Mouse (Mus musculus) gastrocnemius, adult 2 months (tissue): Measurements from ENCODE around the gene Sorcs3. TPM values are rescaled to one million over a fixed set of nuclear protein-coding genes. Genes with fewer than 3 reads are reported as not detected.

ENCODE experiments used
- DNase-seq: peaks from one replicate; pipeline ENCODE4 v3.0.0; 2022
- H3K27ac ChIP-seq: fragments of 200-600 bp; 2 replicates; pipeline ENCODE4 v1.8.1; 2022; ENCODE audit warnings: mild to moderate bottlenecking
- H3K4me3 ChIP-seq: fragments of 200-600 bp; 2 replicates; pipeline ENCODE4 v1.8.1; 2022; ENCODE audit warnings: mild to moderate bottlenecking, moderate library complexity
- CTCF ChIP-seq: fragments of 200-600 bp; IDR thresholded peaks from 2 replicates; pipeline ENCODE4 v1.8.1; 2022; ENCODE audit warnings: antibody characterized with exemption, mild to moderate bottlenecking, moderate library complexity
- intact Hi-C: fragments of 180-260 bp; cut with DNase I; formaldehyde crosslinking; loops from one replicate; pipeline ENCODE4 v1.15.1; 2025
- total RNA-seq, 2 experiments: library from RNA; stranded (reverse); gene quantifications; 2 replicates each; pipeline ENCODE4 v1.2.3; 2021

Sorcs3 gene
- total RNA-seq, 2 experiments from 2014 or later, result not detected

DNA sequence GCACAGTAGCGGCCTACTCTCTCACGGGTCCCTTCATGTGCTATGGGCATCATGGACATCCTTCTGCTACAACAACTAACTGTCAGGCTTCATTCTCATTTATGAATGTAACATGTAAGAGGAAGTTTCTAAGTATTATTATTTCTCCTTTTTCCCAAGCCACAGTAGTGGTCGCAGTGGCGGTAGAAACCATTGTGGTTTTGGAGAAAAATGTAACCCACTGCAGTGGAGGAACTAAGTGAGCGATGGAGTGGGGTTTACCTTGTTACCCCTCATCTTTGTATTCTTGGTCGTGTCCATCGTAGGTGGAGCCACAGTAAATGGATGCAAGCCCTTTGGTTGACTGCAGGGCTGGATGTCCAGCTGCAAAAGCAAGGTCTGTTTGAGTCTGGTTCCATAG is 318.0 kb downstream of the Sorcs3 start:
- DNase-seq, result no peak
- intact Hi-C loops, result no loop called here
- H3K27ac ChIP-seq, result no peak overlapping the region
- TF ChIP-seq CTCF, result no peak
- H3K4me3 ChIP-seq, result no peak overlapping the region

DNA sequence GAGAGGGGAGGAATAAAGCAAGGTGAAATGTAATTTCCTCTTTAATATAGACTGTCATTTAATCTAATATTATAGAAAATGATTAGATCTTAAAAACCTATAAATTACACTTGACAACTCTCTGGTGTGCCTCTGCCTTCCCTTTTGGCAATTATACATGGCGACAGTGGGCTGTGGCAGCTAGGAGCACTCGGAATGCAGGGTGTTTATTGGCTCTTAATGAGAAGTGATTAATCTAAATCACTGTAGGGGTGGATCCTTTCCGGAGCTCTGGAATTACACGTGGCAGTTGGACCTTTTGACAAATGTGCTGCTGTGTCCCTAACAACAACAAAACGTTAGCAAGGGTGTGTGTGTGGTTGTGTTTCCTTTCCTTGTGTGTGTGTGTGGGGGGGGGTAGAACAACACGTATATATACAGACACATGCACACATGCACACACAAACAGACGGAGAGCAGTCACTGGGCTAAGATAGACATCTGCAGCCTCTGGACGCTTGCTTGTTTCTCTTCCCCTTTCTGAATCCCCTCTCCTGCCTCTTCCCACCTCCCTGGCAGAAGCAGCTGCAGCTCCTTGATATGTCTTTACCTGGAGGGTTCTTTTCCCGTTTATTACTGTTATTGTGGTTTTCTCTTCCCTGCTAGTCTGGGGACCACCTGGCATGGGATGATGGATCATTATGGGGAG is 318.8 kb downstream of the Sorcs3 start:
- DNase-seq, result no peak
- no peak for TF ChIP-seq CTCF
- Histone ChIP-seq H3K27ac (no peak overlapping the region), H3K4me3 (no peak overlapping the region)
- intact Hi-C loops, result no loop called here

- intact Hi-C loops, result no loop called here
- H3K27ac ChIP-seq, result no peak overlapping the region
- TF ChIP-seq CTCF, result no peak
- no peak for DNase-seq
- H3K4me3 ChIP-seq, result no peak overlapping the region
These were observed 327.8 kb downstream of the Sorcs3 start for GRCm38 (mm10) chr19:48533582-48533981.

- H3K27ac ChIP-seq, result no peak overlapping the region
- intact Hi-C loops, result no loop called here
- no peak for DNase-seq
- no peak for TF ChIP-seq CTCF
- no peak overlapping the region for H3K4me3 ChIP-seq
These were observed 338.5 kb downstream of the Sorcs3 start for GRCm38 (mm10) chr19:48544294-48544693.

DNA sequence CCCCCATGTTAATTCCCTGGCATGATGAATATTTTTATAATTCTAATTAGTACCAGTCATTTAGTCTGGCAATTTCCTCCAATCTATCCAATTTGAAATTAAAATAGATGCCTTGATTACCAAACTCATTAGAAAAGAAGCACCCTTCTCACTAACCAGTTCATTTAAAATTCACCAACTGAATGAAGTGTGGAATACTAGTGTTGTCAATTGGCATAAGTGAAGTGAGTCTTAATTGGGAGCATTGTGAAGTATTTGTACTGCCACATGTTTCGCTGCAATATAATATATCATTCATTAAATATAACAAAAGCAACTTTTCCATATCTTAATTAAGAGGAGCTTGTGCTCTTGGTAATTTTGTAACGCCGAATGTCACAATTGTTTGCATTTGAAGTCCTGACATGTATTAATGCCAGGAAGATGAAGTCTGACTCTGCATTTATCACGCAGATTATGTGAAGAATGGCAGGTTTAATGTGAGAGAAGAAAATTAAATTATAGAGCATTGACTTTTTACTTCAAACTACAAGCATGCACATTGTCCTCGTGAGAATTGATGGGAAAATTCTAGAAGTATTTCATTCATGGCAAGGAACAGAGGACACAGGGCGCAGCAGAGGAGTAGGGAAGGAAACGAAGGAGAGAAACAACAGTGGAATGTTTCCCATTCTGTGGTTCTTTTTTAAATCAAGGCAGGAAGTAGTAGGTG is 339.8 kb downstream of the Sorcs3 start:
- TF ChIP-seq CTCF, result no peak
- intact Hi-C loops, result no loop called here
- no peak for DNase-seq
- H3K27ac ChIP-seq, result no peak overlapping the region
- no peak overlapping the region for H3K4me3 ChIP-seq

DNA sequence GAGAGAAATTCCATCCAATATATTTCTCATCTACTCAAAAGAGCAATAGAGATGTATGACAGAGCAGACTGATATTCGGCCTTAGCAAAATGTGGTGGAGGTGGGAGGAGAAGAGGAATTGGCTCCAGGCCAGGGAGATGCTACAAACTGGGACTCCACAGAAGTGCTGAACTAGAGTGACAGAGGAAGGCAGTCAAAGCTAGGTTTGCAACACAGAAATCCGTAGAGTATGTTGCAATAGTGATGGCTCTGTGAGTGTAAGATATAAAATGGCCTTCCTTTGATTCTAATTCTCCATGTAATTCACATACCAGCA is 340.3 kb downstream of the Sorcs3 start:
- intact Hi-C loops, result no loop called here
- DNase-seq, result no peak
- Histone ChIP-seq H3K27ac (no peak overlapping the region), H3K4me3 (no peak overlapping the region)
- TF ChIP-seq CTCF, result no peak

DNA sequence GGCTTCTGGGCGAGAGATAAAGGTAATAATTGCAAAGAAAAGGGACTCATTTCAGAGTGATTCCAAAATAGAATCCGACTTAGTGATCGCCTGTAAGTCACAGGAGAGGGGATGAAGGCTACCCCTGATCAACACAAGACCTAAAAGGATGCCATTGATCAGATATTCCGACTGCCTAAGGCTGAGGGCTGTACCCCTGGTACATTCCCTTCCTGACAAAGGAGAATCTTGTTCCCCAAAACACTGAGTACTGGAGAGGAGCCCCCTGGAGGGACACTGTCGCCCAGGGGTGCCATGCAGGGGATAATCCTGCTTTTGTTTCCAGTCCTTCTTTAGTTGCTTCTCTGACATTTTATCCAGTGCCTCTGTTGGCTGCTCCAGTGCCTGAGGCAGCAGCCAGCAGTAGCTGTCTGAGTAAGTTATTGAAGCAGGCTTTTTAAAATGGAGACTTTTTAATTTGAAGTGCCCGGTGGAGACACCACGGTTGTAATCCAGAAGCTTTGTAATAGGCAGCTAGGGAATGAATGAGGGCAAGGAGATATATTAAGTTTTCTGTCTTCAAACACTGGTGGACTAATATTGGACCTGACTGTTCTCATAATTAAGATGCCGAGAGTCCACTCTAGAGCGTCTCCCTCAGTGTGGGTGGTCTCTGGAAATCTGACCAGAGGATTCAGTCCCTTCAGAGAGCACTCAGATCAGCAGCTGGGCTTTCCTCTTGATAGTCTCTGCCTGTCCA is 342.5 kb downstream of the Sorcs3 start:
- Histone ChIP-seq H3K27ac (no peak overlapping the region), H3K4me3 (no peak overlapping the region)
- no peak for DNase-seq
- intact Hi-C loops, result no loop called here
- no peak for TF ChIP-seq CTCF

DNA sequence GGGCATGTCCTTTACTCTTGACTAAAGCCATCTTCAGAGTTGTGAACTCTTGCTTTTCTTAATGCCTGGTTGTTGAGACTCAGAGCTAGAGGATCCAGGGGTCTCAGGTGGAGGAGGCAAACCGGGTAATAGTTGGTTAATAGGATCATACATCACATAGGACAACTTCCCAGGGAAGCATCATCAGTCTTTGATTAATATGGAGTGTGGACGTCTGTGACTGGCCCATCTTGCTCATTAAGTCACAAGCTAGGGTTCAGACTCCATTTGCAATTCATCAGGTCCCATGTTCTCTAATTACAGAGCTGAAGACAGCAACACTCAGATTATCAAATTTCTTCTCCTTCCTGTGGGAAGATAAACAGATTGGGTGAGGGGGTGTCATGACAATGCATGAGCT is 353.6 kb downstream of the Sorcs3 start:
- TF ChIP-seq CTCF, result no peak
- Histone ChIP-seq H3K4me3 (no peak overlapping the region), H3K27ac (no peak overlapping the region)
- no peak for DNase-seq
- intact Hi-C loops, result no loop called here

DNA sequence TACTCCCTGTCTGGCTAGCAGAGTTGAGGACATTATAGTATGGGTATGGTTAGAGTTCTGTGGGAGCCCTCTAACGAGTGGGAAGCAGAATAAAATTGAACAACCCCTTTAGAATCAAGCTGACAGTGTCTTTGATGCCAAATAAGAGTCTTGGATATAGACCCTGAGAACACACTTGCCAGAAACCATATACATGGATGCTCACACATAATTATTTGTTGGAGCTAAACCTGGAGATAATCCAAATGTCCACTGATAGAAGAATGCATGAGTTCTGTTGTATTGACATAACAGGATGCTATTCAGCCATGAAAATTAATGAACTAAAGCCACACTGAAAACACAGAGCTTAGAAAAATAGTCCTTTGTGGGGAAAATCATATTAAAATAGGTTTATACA is 369.9 kb downstream of the Sorcs3 start:
- Histone ChIP-seq H3K27ac (no peak overlapping the region), H3K4me3 (no peak overlapping the region)
- no peak for TF ChIP-seq CTCF
- no peak for DNase-seq
- intact Hi-C loops, result no loop called here

DNA sequence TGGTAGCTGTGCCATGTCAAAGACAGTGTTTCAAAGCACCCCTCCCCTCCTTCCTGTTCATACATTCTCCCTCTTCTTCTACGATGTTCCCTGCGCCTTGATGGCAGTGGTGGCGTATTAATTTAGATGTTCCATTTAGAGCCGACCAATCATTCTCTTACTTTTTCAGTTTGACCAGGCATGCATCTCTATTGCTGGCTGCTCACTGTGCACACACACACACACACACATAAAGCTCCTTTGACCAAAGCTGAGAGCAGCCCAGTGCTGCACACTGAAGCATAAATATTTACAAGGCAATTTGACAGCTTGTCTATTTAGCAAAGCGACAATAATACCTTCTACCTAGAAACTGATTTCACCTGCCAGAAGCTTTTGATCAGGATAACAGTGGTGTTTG is 371.3 kb downstream of the Sorcs3 start:
- no peak overlapping the region for H3K4me3 ChIP-seq
- H3K27ac ChIP-seq, result no peak overlapping the region
- DNase-seq, result no peak
- intact Hi-C loops, result no loop called here
- no peak for TF ChIP-seq CTCF

- intact Hi-C loops, result no loop called here
- DNase-seq, result no peak
- Histone ChIP-seq H3K4me3 (no peak overlapping the region), H3K27ac (no peak overlapping the region)
- TF ChIP-seq CTCF, result no peak
These were observed 379.2 kb downstream of the Sorcs3 start for GRCm38 (mm10) chr19:48584938-48585560.

DNA sequence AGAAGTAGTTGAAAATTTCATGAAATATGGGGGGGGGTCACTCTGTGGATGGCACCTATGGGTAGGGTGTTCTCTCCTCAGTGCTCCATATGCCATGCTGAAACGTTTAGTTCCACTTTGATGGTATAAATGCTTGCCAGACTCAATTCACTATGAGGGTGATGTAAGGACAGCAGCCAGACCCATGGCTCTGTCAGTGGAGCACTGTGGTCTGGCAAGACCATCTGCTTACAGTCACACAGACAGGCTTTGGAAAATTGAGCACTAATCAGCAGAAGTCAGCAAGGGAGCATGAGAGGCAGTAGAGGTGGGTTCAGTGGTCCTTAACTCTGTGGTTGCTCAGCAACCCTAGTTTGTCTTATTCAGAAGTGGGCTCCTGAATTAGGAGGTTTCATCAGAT is 411.1 kb downstream of the Sorcs3 start:
- intact Hi-C loops, result no loop called here
- no peak overlapping the region for H3K27ac ChIP-seq
- H3K4me3 ChIP-seq, result no peak overlapping the region
- TF ChIP-seq CTCF, result no peak
- DNase-seq, result no peak
